Mouse (Mus musculus) intestine, postnatal 0 days (tissue): ENCODE measurements around the gene Kmt2d. TPM values are rescaled to one million over a fixed set of nuclear protein-coding genes. Genes with fewer than 3 reads are reported as not detected.

Experiments
- ATAC-seq: fragments of 200-750 bp; cut with Nextera tagmentation; 2 replicates; pipeline ENCODE4 v1.8.0; 2017; ENCODE audit warnings: mild to moderate bottlenecking, moderate TSS enrichment, moderate library complexity
- H3K27ac ChIP-seq: fragments of 300-500 bp; sonication (generic); 2 replicates; pipeline ENCODE4 v1.5.1; 2014; ENCODE audit warnings: mild to moderate bottlenecking, low read depth, low read length, moderate library complexity
- H3K27me3 ChIP-seq: fragments of 300-500 bp; sonication (generic); replicated peaks from 2 replicates; pipeline ENCODE4 v1.6.1; 2014; ENCODE audit warnings: low read length, mixed read lengths; ENCODE audit not compliant: control insufficient read depth, insufficient read depth
- H3K36me3 ChIP-seq: fragments of 300-500 bp; sonication (generic); 2 replicates; pipeline ENCODE4 v1.6.1; 2014; ENCODE audit warnings: mild to moderate bottlenecking, moderate library complexity; ENCODE audit not compliant: control insufficient read depth, insufficient read depth
- H3K4me1 ChIP-seq: fragments of 300-500 bp; sonication (generic); replicated peaks from 2 replicates; pipeline ENCODE4 v1.6.1; 2014; ENCODE audit warnings: antibody characterized with exemption, low read length, mixed read lengths; ENCODE audit not compliant: control insufficient read depth, insufficient read depth
- H3K4me2 ChIP-seq: fragments of 300-500 bp; sonication (generic); replicated peaks from 2 replicates; pipeline ENCODE4 v1.6.1; 2014; ENCODE audit warnings: low read depth, mild to moderate bottlenecking, moderate library complexity
- H3K4me3 ChIP-seq: fragments of 300-500 bp; sonication (generic); 2 replicates; pipeline ENCODE4 v1.5.1; 2014; ENCODE audit warnings: low read depth, low read length
- H3K9ac ChIP-seq: fragments of 300-500 bp; sonication (generic); 2 replicates; pipeline ENCODE4 v1.6.1; 2014; ENCODE audit warnings: mild to moderate bottlenecking, low read depth, low read length
- H3K9me3 ChIP-seq: fragments of 300-500 bp; sonication (generic); 2 replicates; pipeline ENCODE4 v1.6.1; 2016; ENCODE audit warnings: mixed run types; ENCODE audit not compliant: control insufficient read depth
- CTCF ChIP-seq: sonication (generic); IDR thresholded peaks from 2 replicates; pipeline ENCODE4 v1.5.1; 2016; ENCODE audit warnings: low read depth, mild to moderate bottlenecking, control low read depth, antibody characterized with exemption, moderate library complexity
- WGBS: fragments of 180-500 bp; shearing (Covaris S2); extraction: QIAGEN DNeasy Blood & Tissue Kit; methylation state at CpG from one replicate; pipeline ENCODE4 v1.1.7; 2014; 5-methylcytosine and 5-hydroxymethylcytosine counted together
- polyA plus RNA-seq: library from polyadenylated mRNA; unstranded; fragments of >200 nt; fragmentation: Nextera tagmentation; extraction: Ambion mirVana; gene quantifications from 2 replicates; pipeline ENCODE4 v1.2.1, GENCODE M21; 2015

Gene Kmt2d
- polyA plus RNA-seq, 1 experiment from 2014 or later = 5.3 TPM

GRCm38 (mm10) chr15:98880978-98881655 is 10.1 kb upstream of the Kmt2d start:
- under 1% methylated on average over 44 of the region's 48 CpGs for WGBS
- Histone ChIP-seq H3K27me3 (no peaks in the 10 kb centered on the region), H3K4me3 (peak overlapping the region; percentile 72), H3K36me3 (peaks cover 5% of the 10 kb centered on the region), H3K4me1 (0 out of 2 replicates have a peak, but pooled peaks cover 3% of the 10 kb centered on the region), H3K9ac (peak overlapping the region; percentile 59), H3K27ac (peak overlapping the region; percentile 79), H3K9me3 (no peaks in the 10 kb centered on the region), H3K4me2 (peak overlapping the region; percentile 80)
- ATAC-seq = peak; percentile 94
- peak; percentile 69 for TF ChIP-seq CTCF

- Histone ChIP-seq H3K27ac (no peak overlapping the region), H3K36me3 (peaks cover 5% of the 10 kb centered on the region), H3K4me1 (0 out of 2 replicates have a peak, but pooled peaks cover 6% of the 10 kb centered on the region), H3K4me3 (no peak overlapping the region), H3K9ac (no peak overlapping the region), H3K27me3 (no peaks in the 10 kb centered on the region), H3K9me3 (no peaks in the 10 kb centered on the region), H3K4me2 (no peak overlapping the region)
- 18% methylated on average over 3 of the region's 3 CpGs for WGBS
- no peak for ATAC-seq
- TF ChIP-seq CTCF = peak; percentile 88
Measured at GRCm38 (mm10) chr15:98877331-98877730, 6.3 kb upstream of the Kmt2d start.

DNA sequence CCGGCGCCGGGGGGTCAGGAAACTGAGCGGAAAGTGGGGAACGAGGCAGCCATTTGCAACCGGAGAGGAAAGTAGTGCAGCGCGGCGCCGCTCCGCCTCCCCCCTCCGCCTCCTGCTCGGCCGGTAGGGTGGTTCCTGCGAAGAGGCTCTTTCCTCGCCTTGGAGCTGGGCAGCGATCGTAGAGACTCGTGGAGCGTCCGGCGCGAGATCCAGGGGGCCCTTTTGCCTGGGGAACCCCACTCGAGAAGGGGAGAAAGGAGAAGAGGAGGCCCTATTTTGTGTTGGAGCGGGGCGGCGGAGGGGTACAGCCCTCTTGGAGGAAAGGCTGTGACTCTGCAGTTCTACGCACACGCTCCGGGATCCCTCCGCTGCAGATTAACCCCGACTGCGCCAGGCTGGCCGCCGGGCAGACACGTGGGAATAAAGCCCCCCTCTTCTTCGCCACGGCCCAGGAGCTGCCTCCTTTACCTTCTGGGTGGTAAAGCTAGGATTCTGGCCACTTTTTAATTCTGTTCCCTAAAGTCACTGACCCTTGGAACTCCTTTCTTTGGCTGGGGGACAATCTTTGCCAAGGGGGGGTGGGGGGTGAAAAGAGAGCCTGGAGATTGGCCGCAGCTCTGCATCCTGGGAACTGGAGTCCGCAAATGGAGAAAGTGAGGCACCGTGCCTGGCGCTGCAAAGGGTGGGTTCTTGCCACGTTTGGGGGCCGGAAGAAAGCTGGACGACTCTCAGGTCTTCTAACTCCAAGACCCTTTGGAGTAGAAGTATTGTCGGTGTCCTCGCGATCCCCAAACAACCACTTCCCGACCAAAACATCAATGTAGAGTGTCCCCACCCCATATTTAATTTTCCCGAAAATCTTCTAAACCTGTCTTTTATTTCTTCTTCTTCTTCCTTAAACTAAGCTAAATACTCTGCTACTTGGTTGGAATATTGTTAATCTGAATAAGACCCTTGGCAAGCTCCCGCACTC is 1.2 kb upstream of the Kmt2d start:
- H3K36me3 ChIP-seq = no peaks in the 10 kb centered on the region
- peak overlapping the region; percentile 98 for H3K9ac ChIP-seq
- peak; percentile 32 for TF ChIP-seq CTCF
- H3K4me3 ChIP-seq = peak overlapping the region; percentile 87
- no peaks in the 10 kb centered on the region for H3K27me3 ChIP-seq
- WGBS = 1% methylated on average over 51 of the region's 51 CpGs
- peak; percentile 81 for ATAC-seq
- 0 out of 2 replicates have a peak, but pooled peaks cover 7% of the 10 kb centered on the region for H3K4me1 ChIP-seq
- no peaks in the 10 kb centered on the region for H3K9me3 ChIP-seq
- peak overlapping the region; percentile 86 for H3K4me2 ChIP-seq
- peak overlapping the region; percentile 98 for H3K27ac ChIP-seq

DNA sequence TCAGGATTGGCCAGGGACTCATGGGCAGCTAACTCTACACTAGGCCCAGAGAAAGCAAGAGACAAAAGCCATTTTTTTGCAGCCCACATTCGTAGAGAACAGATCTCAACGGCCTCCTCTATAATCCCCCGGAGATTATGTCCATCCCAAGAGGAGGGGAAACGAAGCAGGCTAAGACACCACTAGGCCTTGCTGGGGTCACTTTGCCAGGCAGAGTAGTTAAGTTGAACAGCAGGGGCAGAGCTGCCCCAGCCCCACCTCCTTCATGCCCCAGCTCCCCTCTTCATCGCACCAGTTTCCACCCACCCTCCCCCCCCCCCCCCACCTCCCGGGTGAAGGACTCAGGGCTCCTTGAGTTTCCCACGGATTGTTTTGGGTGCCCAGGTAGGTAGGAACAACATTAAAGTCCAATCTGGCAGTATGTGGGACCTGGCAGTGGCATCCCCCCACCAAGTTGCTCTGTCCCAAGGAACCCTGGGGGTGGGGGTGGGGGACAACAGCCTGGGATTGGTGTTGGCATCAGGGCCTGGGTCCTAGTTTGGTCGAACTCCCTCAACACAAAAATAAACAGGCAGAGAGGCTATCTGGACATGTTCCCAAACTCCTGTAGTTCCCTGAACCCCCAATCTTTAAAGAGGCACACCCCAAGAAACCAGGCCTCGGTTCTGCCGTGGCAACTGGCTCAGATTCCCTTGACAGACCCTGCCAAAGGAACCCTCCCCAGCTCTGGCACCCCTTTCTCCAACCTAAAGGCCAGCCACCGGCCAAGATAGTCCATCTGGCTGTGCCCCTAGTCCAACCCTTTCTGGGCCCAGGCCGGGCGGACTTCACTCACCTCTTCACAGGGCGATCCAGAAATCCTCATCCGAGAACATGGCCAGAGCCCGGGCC is 580 bp downstream of the Kmt2d start:
- no peak for ATAC-seq
- H3K4me3 ChIP-seq = peak overlapping the region; percentile 87
- H3K9ac ChIP-seq = peak overlapping the region; percentile 98
- peak overlapping the region; percentile 86 for H3K4me2 ChIP-seq
- peak overlapping the region; percentile 98 for H3K27ac ChIP-seq
- no peaks in the 10 kb centered on the region for H3K27me3 ChIP-seq
- TF ChIP-seq CTCF = no peak
- peaks cover 14% of the 10 kb centered on the region for H3K36me3 ChIP-seq
- WGBS = under 1% methylated on average over 14 of the region's 16 CpGs
- H3K4me1 ChIP-seq = 0 out of 2 replicates have a peak, but pooled peaks cover 7% of the 10 kb centered on the region
- H3K9me3 ChIP-seq = no peaks in the 10 kb centered on the region

GRCm38 (mm10) chr15:98869342-98870178 is 1.4 kb downstream of the Kmt2d start:
- H3K4me1 ChIP-seq = 0 out of 2 replicates have a peak, but pooled peaks cover 7% of the 10 kb centered on the region
- WGBS = 4% methylated on average over 8 of the region's 8 CpGs
- no peak for ATAC-seq
- H3K9ac ChIP-seq = peak overlapping the region; percentile 98
- TF ChIP-seq CTCF = no peak
- no peaks in the 10 kb centered on the region for H3K9me3 ChIP-seq
- H3K4me2 ChIP-seq = peak overlapping the region; percentile 86
- peak overlapping the region; percentile 87 for H3K4me3 ChIP-seq
- H3K27ac ChIP-seq = 0 out of 2 replicates have a peak overlapping the region, but pooled peaks have one; percentile 8
- H3K27me3 ChIP-seq = no peaks in the 10 kb centered on the region
- H3K36me3 ChIP-seq = peaks cover 22% of the 10 kb centered on the region
